Comparison of ENCODE assay signal across 7 mouse cellular contexts in genomic region chr3:65527196-65527595, GRCm38 (mm10). TPM values are rescaled to one million over a fixed set of nuclear protein-coding genes. Genes with fewer than 3 reads are reported as not detected.
DNase-seq lines count a peak whose midpoint lies in the region; ATAC-seq and TF ChIP-seq lines count a peak whose summit lies in the region.

No protein-coding gene starts in this region.

- peaks cover 2% of the 10 kb centered on the region; the same call in 1 of the 2 replicates for H3K36me3 ChIP-seq in spleen, adult 2 months (ENCODE audit: control insufficient read depth, insufficient read depth, low read length)
- no peaks in the 10 kb centered on the region for H3K36me3 ChIP-seq in limb, embryonic 14.5 days (ENCODE audit: control insufficient read depth, insufficient read depth, low read length)
- H3K36me3 ChIP-seq in stomach, postnatal 0 days (ENCODE audit: control insufficient read depth, insufficient read depth, low read length): no peaks in the 10 kb centered on the region

- no peak for ATAC-seq in limb, embryonic 14.5 days (ENCODE audit: low FRiP score, low read depth)
- ATAC-seq in stomach, postnatal 0 days (ENCODE audit: low FRiP score, low TSS enrichment): no peak

- no peaks in the 10 kb centered on the region for H3K27me3 ChIP-seq in spleen, adult 2 months (ENCODE audit: control insufficient read depth, insufficient read depth, low read length)
- H3K27me3 ChIP-seq in limb, embryonic 14.5 days (ENCODE audit: control insufficient read depth, insufficient read depth, low read length): no peaks in the 10 kb centered on the region
- H3K27me3 ChIP-seq in stomach, postnatal 0 days (ENCODE audit: control insufficient read depth, insufficient read depth, low read length): no peaks in the 10 kb centered on the region

- peak overlapping the region; percentile 95; the same call in 1 of the 2 replicates for H3K27ac ChIP-seq in spleen, adult 2 months (ENCODE audit: insufficient read depth, low read length)
- H3K27ac ChIP-seq in limb, embryonic 14.5 days (replicated peaks; ENCODE audit: low read depth, low read length): no peak overlapping the region
- no peak overlapping the region for H3K27ac ChIP-seq in stomach, postnatal 0 days (replicated peaks)

- peak overlapping the region; percentile 92 for H3K9ac ChIP-seq in limb, embryonic 14.5 days (ENCODE audit: low read depth, low read length, severe bottlenecking)
- no peak overlapping the region for H3K9ac ChIP-seq in stomach, postnatal 0 days (ENCODE audit: low read length)

- no peaks in the 10 kb centered on the region; the same call in 1 of the 2 replicates for H3K4me1 ChIP-seq in spleen, adult 2 months (ENCODE audit: control insufficient read depth, insufficient read depth, insufficient read length)
- peaks cover 4% of the 10 kb centered on the region; the same call in 1 of the 2 replicates for H3K4me1 ChIP-seq in limb, embryonic 14.5 days (ENCODE audit: control insufficient read depth, insufficient read depth, low read length)
- H3K4me1 ChIP-seq in stomach, postnatal 0 days (replicated peaks; ENCODE audit: control insufficient read depth, insufficient read depth): no peaks in the 10 kb centered on the region

- peak overlapping the region; percentile 44 for H3K4me2 ChIP-seq in limb, embryonic 14.5 days (replicated peaks; ENCODE audit: low read depth, low read length, severe bottlenecking)
- peak overlapping the region; percentile 59 for H3K4me2 ChIP-seq in stomach, postnatal 0 days (replicated peaks; ENCODE audit: low read depth)

- no peak for TF ChIP-seq EP300 in stomach, postnatal 0 days (optimal IDR thresholded peaks at IDR 0.05)

- 25% methylated on average over 3 of the region's 3 CpGs for WGBS in spleen, adult 2 months
- 10% methylated on average over 3 of the region's 3 CpGs for WGBS in limb, embryonic 14.5 days
- WGBS in stomach, postnatal 0 days: 10% methylated on average over 3 of the region's 3 CpGs

- no peak for TF ChIP-seq CTCF in spleen, adult 2 months (IDR thresholded peaks at IDR 0.05; ENCODE audit: extremely low read depth, insufficient read depth, insufficient read length, insufficient replicate concordance)
- TF ChIP-seq CTCF in stomach, postnatal 0 days (IDR thresholded peaks at IDR 0.05; ENCODE audit: low read depth): no peak

- TF ChIP-seq POLR2A in spleen, adult 2 months (IDR thresholded peaks at IDR 0.05; ENCODE audit: low read depth, low read length): no peak
- no peak for TF ChIP-seq POLR2A in limb, embryonic 14.5 days (IDR thresholded peaks at IDR 0.05; ENCODE audit: borderline replicate concordance, extremely low read depth, insufficient read depth, insufficient read length)

- no peaks in the 10 kb centered on the region for H3K9me3 ChIP-seq in limb, embryonic 14.5 days (ENCODE audit: control insufficient read depth, low read length)
- H3K9me3 ChIP-seq in stomach, postnatal 0 days (ENCODE audit: control insufficient read depth, low read length): no peaks in the 10 kb centered on the region

- H3K4me3 ChIP-seq in spleen, adult 2 months (ENCODE audit: extremely low read depth, insufficient read depth, insufficient read length): peak overlapping the region; percentile 90; the same call in 1 of the 2 replicates
- H3K4me3 ChIP-seq in limb, embryonic 14.5 days (replicated peaks; ENCODE audit: low read length): peak overlapping the region; percentile 88
- H3K4me3 ChIP-seq in stomach, postnatal 0 days (ENCODE audit: low read depth, low read length): peak overlapping the region; percentile 93

- no peak for DNase-seq in spleen, adult 2 months (ENCODE audit: low read depth in 1 of 2, low spot score in 2 of 2)
- no peak for DNase-seq in spleen, postnatal 36 days (ENCODE audit: low spot score in 2 of 2)
- peak; percentile 26 for DNase-seq in forelimb bud, embryonic 11.5 days (ENCODE audit: low read depth, low spot score)
- no peak for DNase-seq in limb, embryonic 14.5 days (ENCODE audit: low spot score)
- DNase-seq in stomach, postnatal 0 days (ENCODE audit: low spot score): no peak
- DNase-seq in embryo, embryonic 9.5 days (ENCODE audit: extremely low spot score): no peak
- no peak for DNase-seq in thymus, postnatal 25 days

RNA-seq across cellular contexts. Expression of gene Tiparp, which starts 1.0 kb away (rescaled TPM):
- 1.8 and 2.4 TPM in 2 replicates for polyA plus RNA-seq in spleen, adult 2 months (2012; rRNA removed)
- polyA plus RNA-seq in limb, embryonic 14.5 days (2012; rRNA removed): 7.7 and 8.9 TPM in 2 replicates
- 29.9 and 31.4 TPM in 2 replicates for polyA plus RNA-seq in limb, embryonic 14.5 days (2014; fragmentation: Nextera tagmentation; extraction: Ambion mirVana)
- polyA plus RNA-seq in stomach, postnatal 0 days (2015; fragmentation: Nextera tagmentation; extraction: Ambion mirVana): 19.8 and 20.2 TPM in 2 replicates
